Mouse (Mus musculus) heart, adult 2 months (tissue): ENCODE data around the gene Synm. TPM values are rescaled to one million over a fixed set of nuclear protein-coding genes. Genes with fewer than 3 reads are reported as not detected.

Source experiments
- DNase-seq, 2 experiments: peaks; one replicate each; pipeline ENCODE4 v3.0.0; 2021
- H3K27ac ChIP-seq: fragments of 200-600 bp; 2 replicates; pipeline ENCODE4 v1.8.1; 2022
- H3K27me3 ChIP-seq: fragments of 200-500 bp; 2 replicates; pipeline ENCODE4 v1.6.1; 2012; ENCODE audit warnings: mild to moderate bottlenecking, low read length, inconsistent platforms, mixed read lengths; ENCODE audit not compliant: control insufficient read depth, insufficient read depth
- H3K36me3 ChIP-seq: fragments of 200-500 bp; 2 replicates; pipeline ENCODE4 v1.6.1; 2012; ENCODE audit warnings: low read length, inconsistent platforms; ENCODE audit not compliant: control insufficient read depth, insufficient read depth
- H3K4me1 ChIP-seq: fragments of 200-500 bp; 2 replicates; pipeline ENCODE4 v1.6.1; 2011; ENCODE audit warnings: low read length; ENCODE audit not compliant: control insufficient read depth, insufficient read depth
- H3K4me3 ChIP-seq: fragments of 200-600 bp; 2 replicates; pipeline ENCODE4 v1.8.1; 2022
- H3K79me2 ChIP-seq: fragments of 200-500 bp; replicated peaks from 2 replicates; pipeline ENCODE4 v1.6.1; 2012; ENCODE audit warnings: mild to moderate bottlenecking, inconsistent platforms, low read length, moderate library complexity, mixed read lengths; ENCODE audit not compliant: control insufficient read depth, insufficient read depth
- H3K9ac ChIP-seq: fragments of 200-500 bp; 2 replicates; pipeline ENCODE4 v1.6.1; 2012; ENCODE audit warnings: low read depth, mild to moderate bottlenecking, control low read depth, inconsistent platforms, low read length, mixed read lengths
- CTCF ChIP-seq: fragments of 200-600 bp; IDR thresholded peaks from 2 replicates; pipeline ENCODE4 v1.8.1; 2022; ENCODE audit warnings: antibody characterized with exemption, mild to moderate bottlenecking, moderate library complexity
- EP300 ChIP-seq: fragments of 200-500 bp; IDR thresholded peaks from 2 replicates; pipeline ENCODE4 v1.6.1; 2011; ENCODE audit warnings: low read depth, low read length, control low read depth; ENCODE audit not compliant: insufficient read depth
- POLR2A ChIP-seq: fragments of 200-500 bp; IDR thresholded peaks from 2 replicates; pipeline ENCODE4 v1.6.1; 2011; ENCODE audit warnings: mild to moderate bottlenecking, low read depth, low read length, control low read depth; ENCODE audit not compliant: insufficient read depth
- WGBS: fragments of 180-500 bp; shearing (Covaris S2); methylation state at CpG from one replicate; pipeline ENCODE4 v1.1.7; 2018; 5-methylcytosine and 5-hydroxymethylcytosine counted together
- intact Hi-C: fragments of 180-260 bp; cut with DNase I; formaldehyde crosslinking; loops from one replicate; pipeline ENCODE4 v1.15.1; 2025
- polyA plus RNA-seq: library from polyadenylated mRNA; depleted of rRNA; stranded (reverse); fragments of >200 nt; gene quantifications from 2 replicates; pipeline ENCODE4 v1.2.3, GENCODE M21; 2012
- total RNA-seq, 2 experiments: library from RNA; stranded (reverse); gene quantifications; 2 replicates each; pipeline ENCODE4 v1.2.3; 2021

Gene Synm
- total and polyA plus RNA-seq, 3 experiments = 2.6 to 8.3 (median 8.3) TPM

GRCm38 (mm10) chr7:67717520-67717919 is 42.0 kb downstream of the Synm start:
- Histone ChIP-seq H3K79me2 (no peaks in the 10 kb centered on the region), H3K27me3 (no peaks in the 10 kb centered on the region), H3K4me1 (peaks cover 20% of the 10 kb centered on the region), H3K4me3 (no peak overlapping the region), H3K36me3 (no peaks in the 10 kb centered on the region), H3K9ac (no peak overlapping the region), H3K27ac (no peak overlapping the region)
- intact Hi-C loops = no loop called here
- DNase-seq = no peak
- 83% methylated on average over 3 of the region's 3 CpGs for WGBS
- no peak for TF ChIP-seq CTCF
- no peak for TF ChIP-seq EP300
- TF ChIP-seq POLR2A = no peak

GRCm38 (mm10) chr7:67716925-67717324 is 42.6 kb downstream of the Synm start:
- intact Hi-C loops = no loop called here
- no peak for TF ChIP-seq EP300
- no peak for TF ChIP-seq POLR2A
- TF ChIP-seq CTCF = no peak
- 70% methylated on average over 10 of the region's 10 CpGs for WGBS
- Histone ChIP-seq H3K27me3 (no peaks in the 10 kb centered on the region), H3K27ac (no peak overlapping the region; the same call in 1 of the 2 replicates), H3K9ac (no peak overlapping the region), H3K4me1 (peaks cover 20% of the 10 kb centered on the region), H3K36me3 (no peaks in the 10 kb centered on the region), H3K4me3 (no peak overlapping the region), H3K79me2 (no peaks in the 10 kb centered on the region)
- DNase-seq = no peak

- Histone ChIP-seq H3K27ac (peak overlapping the region; percentile 86), H3K36me3 (no peaks in the 10 kb centered on the region), H3K4me1 (peaks cover 20% of the 10 kb centered on the region), H3K9ac (peak overlapping the region; percentile 15), H3K4me3 (peak overlapping the region; percentile 6), H3K79me2 (no peaks in the 10 kb centered on the region), H3K27me3 (no peaks in the 10 kb centered on the region)
- intact Hi-C loops = no loop called here
- no peak for TF ChIP-seq POLR2A
- TF ChIP-seq CTCF = no peak
- TF ChIP-seq EP300 = no peak
- WGBS = 66% methylated on average over 11 of the region's 11 CpGs
- DNase-seq = no peak
Measured at GRCm38 (mm10) chr7:67716213-67716878, 43.2 kb downstream of the Synm start.

- Histone ChIP-seq H3K27ac (peak overlapping the region; percentile 86), H3K4me1 (peaks cover 20% of the 10 kb centered on the region), H3K36me3 (no peaks in the 10 kb centered on the region), H3K4me3 (peak overlapping the region; percentile 6; the same call in 1 of the 2 replicates), H3K9ac (peak overlapping the region; percentile 52), H3K79me2 (no peaks in the 10 kb centered on the region), H3K27me3 (no peaks in the 10 kb centered on the region)
- TF ChIP-seq EP300 (no peak), POLR2A (peak; percentile 48; the same call in 1 of the 2 replicates)
- 54% methylated on average over 7 of the region's 7 CpGs for WGBS
- DNase-seq = peak in 1 of 2 experiments; percentile 53
- intact Hi-C loops = loop anchor here (2.0 kb wide), 1 partner anchor 44 kb away; the partner anchor contains the start of gene Synm
Measured at GRCm38 (mm10) chr7:67715176-67715575, 44.4 kb downstream of the Synm start.

- peak; percentile 46 to 55 for DNase-seq
- intact Hi-C loops = loop anchor here (2.0 kb wide), 1 partner anchor 45 kb away; the partner anchor contains the start of gene Synm
- no peak overlapping the region for H3K9ac ChIP-seq
- H3K27me3 ChIP-seq = no peaks in the 10 kb centered on the region
- H3K79me2 ChIP-seq = no peaks in the 10 kb centered on the region
- peaks cover 14% of the 10 kb centered on the region for H3K4me1 ChIP-seq
- H3K4me3 ChIP-seq = no peak overlapping the region
- WGBS = 60% methylated on average over 19 of the region's 19 CpGs
- peak overlapping the region; percentile 86 for H3K27ac ChIP-seq
- TF ChIP-seq CTCF (no peak), POLR2A (no peak), EP300 (no peak)
- H3K36me3 ChIP-seq = no peaks in the 10 kb centered on the region
Measured at GRCm38 (mm10) chr7:67713820-67714510, 45.6 kb downstream of the Synm start.

GRCm38 (mm10) chr7:67710216-67710615 is 49.3 kb downstream of the Synm start:
- H3K36me3 ChIP-seq = no peaks in the 10 kb centered on the region
- 55% methylated on average over 7 of the region's 7 CpGs for WGBS

More at GRCm38 (mm10) chr7:67710216-67710615, 49.3 kb downstream of the Synm start:
- no peak overlapping the region for H3K9ac ChIP-seq
- no peak overlapping the region for H3K4me3 ChIP-seq
- TF ChIP-seq POLR2A = no peak
- TF ChIP-seq EP300 = no peak
- no peak for TF ChIP-seq CTCF
- H3K27ac ChIP-seq = peak overlapping the region; percentile 53
- no peaks in the 10 kb centered on the region for H3K27me3 ChIP-seq
- intact Hi-C loops = no loop called here
- peaks cover 6% of the 10 kb centered on the region for H3K4me1 ChIP-seq
- H3K79me2 ChIP-seq = no peaks in the 10 kb centered on the region
- DNase-seq = no peak
